Mouse (Mus musculus): ENCODE measurements at regions not wholly inside any gene's neighbourhood (a gene's known extent, or its start where the extent isn't known, plus 50 kb on each side); places are given as distances from the start of the nearest gene placed in this dataset.

- no peak for TF ChIP-seq CTCF (IDR thresholded peaks at IDR 0.05; ENCODE audit: low read depth, low read length)
- no peak for TF ChIP-seq POLR2A (IDR thresholded peaks at IDR 0.05; ENCODE audit: insufficient read depth, low read length)
Measured at GRCm38 (mm10) chr2:21030650-21031049, 62.0 kb upstream of the Arhgap21 start.

Data from ES-Bruce4 (cell line).